Mouse (Mus musculus): ENCODE data around the gene Syn3. TPM values are rescaled to one million over a fixed set of nuclear protein-coding genes. Genes with fewer than 3 reads are reported as not detected.

Gene Syn3
- total RNA-seq (2023) = not detected

DNA sequence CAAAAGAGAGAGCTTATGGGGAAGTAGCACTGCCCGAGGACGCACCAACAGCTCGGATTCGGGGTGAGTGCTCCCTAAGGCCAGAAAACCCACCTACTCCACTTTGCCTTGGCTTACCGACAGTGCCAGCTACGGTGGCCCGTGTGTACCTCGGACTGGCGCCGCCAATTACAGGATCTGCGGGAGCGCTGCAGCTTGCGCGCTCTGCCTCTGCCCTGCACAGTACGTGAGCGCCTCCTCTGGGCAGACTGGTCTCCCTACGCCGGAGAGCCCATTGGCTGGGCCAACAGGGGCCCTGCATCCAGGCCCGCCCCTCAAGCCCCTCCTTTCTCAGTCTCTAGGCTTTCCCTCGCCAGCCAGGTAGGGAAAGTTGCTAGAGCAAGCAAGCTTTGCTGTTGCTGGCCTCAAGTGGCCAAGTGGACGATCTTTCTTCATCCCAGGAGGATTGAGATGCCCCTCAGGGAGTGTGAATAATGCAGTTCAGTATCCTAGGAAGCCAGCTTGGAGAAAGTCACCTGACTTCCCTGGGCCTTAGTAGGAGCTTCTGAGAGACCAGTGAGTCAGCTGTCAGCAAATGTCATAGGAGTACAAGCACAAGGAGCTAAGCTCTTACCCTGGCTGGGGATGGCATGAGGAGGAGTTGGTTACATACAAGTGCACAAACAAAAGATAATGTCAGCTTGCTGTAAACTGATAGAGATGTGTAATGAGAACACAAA is at the start of gene Syn3:
Gene Syn3, minus strand, starts transcription at position 224 of the 719 bp plus-strand sequence.

GRCm38 (mm10) chr10:86300293-86301116 is 198.2 kb downstream of the Syn3 start, which contains the start of gene Timp3:
Gene Timp3, plus strand, starts transcription at chr10:86300372.

DNA sequence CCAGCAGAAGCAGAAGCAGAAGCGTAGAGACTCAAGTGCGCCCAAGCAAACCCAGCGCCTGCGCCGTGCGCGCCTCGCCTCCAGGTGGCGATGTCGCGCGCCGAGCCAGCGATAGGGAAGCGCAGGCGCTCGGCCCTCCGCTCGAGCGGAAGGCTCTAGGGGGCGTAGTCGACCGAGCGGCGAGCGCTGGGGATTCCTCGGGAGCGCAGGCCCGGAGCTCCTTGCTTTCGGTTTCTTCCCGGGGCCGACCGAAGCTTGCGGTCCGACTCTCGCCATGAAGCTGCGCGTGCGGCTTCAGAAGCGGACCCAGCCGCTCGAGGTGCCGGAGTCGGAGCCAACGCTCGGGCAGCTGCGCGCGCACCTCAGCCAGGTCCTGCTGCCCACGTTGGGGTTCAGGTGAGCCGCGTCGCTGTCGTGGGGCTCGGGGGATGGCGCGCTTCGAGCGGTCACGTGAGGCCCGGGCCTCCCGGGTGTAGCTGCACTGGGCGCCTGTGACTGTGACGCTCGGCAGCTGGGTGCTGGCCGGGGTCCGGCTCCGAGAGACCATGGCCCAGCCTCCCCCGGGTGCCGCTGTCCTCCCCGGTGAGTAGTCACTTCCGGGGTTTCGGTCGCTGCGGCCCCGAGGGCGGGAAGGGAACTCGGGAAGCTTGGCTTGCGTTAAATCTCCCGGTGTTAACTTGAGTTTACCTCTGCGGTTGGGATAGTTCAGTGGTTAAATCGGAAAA is 476.8 kb downstream of the Syn3 start, which contains the start of gene Fbxo7:
Gene Fbxo7, plus strand, starts transcription at position 224 of the 725 bp plus-strand sequence.

GRCm38 (mm10) chr10:86011781-86012180 is 486.9 kb downstream of the Syn3 start, which contains the start of gene Bpifc:
Gene Bpifc, minus strand, starts transcription at chr10:86011895.

Other genes starting within 250 kb of the Syn3 start
- gene Timp3, start 198.5 kb downstream of the Syn3 start, total RNA-seq (2023) = 0.28 TPM
- gene Hsp90b1, start 206.6 kb upstream of the Syn3 start, total RNA-seq (2023) = 267 TPM
- gene Ttc41, start 206.9 kb upstream of the Syn3 start, total RNA-seq (2023) = 4.0 TPM